Mouse (Mus musculus) macrophage (primary cell): ENCODE measurements at regions not wholly inside any gene's neighbourhood (a gene's known extent, or its start where the extent isn't known, plus 50 kb on each side); places are given as distances from the start of the nearest gene placed in this dataset.

ENCODE experiments used
- H3K27ac ChIP-seq: fragments of 350-480 bp; formaldehyde crosslinking; 2 replicates; pipeline ENCODE4 v1.9.0; 2021
- H3K36me3 ChIP-seq: fragments of 350-480 bp; formaldehyde crosslinking; 2 replicates; pipeline ENCODE4 v1.9.0; 2021; ENCODE audit errors: inconsistent target
- H3K4me3 ChIP-seq: fragments of 350-480 bp; formaldehyde crosslinking; 2 replicates; pipeline ENCODE4 v1.9.0; 2021; ENCODE audit errors: inconsistent target
- H3K79me2 ChIP-seq: fragments of 350-480 bp; formaldehyde crosslinking; 2 replicates; pipeline ENCODE4 v1.9.0; 2021; ENCODE audit errors: inconsistent target
- WGBS: methylation state at CpG from one replicate; pipeline ENCODE4 v1.1.7; 2026; ENCODE audit warnings: inconsistent platforms; ENCODE audit not compliant: missing documents; 5-methylcytosine and 5-hydroxymethylcytosine counted together

DNA sequence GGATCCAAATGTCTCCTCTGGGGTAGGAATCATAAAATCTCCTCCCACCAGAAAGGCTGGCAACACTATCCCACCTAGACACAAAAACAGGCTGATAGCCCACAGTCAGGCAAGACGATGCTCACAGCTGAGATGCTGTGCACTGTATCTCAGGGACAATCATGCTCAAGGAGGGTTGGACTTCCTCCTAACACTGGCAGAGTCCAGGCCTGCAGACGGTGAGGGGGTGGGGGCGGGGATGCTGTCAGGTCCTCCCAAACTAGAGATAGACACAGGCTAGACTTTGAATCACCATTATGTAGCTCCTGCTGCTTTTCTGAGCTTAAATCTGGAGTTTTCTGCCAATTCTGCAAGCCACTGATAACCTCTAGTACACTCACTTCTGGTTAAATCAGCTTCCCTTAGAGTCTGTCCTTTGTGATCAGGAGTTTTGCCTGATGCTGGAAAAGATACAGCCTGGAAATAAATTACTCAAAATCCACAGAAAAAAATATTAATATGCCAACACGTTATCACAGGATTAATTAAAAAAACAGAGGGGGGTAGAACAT, 445.1 kb upstream of the Smim15 start:
- Histone ChIP-seq H3K27ac (no peak overlapping the region), H3K36me3 (no peaks in the 10 kb centered on the region), H3K4me3 (no peak overlapping the region), H3K79me2 (no peaks in the 10 kb centered on the region)
- WGBS: 55% methylated on average over 4 of the region's 4 CpGs

GRCm38 (mm10) chr13:107598391-107598790, 445.9 kb upstream of the Smim15 start:
- no peak overlapping the region for H3K27ac ChIP-seq
- H3K36me3 ChIP-seq: no peaks in the 10 kb centered on the region
- no peaks in the 10 kb centered on the region for H3K79me2 ChIP-seq
- WGBS: 92% methylated on average over 1 of the region's 1 CpGs
- no peak overlapping the region for H3K4me3 ChIP-seq

GRCm38 (mm10) chr13:107597217-107597616, 447.0 kb upstream of the Smim15 start:
- no peaks in the 10 kb centered on the region for H3K79me2 ChIP-seq
- H3K4me3 ChIP-seq: no peak overlapping the region
- no peaks in the 10 kb centered on the region for H3K36me3 ChIP-seq
- 96% methylated on average over 2 of the region's 2 CpGs for WGBS
- H3K27ac ChIP-seq: no peak overlapping the region

DNA sequence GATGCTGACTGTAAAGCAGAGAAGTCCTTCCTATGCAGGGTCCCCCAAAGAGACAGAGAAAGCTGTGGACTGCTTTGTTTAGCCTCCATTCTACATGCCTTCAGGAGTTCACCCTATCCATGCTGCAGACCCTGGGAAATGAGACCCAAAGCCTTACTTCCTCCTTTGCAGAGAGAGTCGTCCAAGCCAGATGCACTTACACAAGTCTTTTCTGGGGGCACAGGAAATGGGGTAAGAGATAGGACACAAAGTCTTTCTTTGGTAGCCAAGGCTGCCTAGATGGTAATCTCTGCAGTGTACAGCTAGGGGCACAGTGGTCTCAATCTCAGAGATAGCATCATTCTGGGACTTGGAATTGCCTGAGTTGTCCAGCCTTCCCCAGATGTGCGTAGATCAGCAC, 448.1 kb upstream of the Smim15 start:
- H3K79me2 ChIP-seq: no peaks in the 10 kb centered on the region
- H3K36me3 ChIP-seq: no peaks in the 10 kb centered on the region
- WGBS: 57% methylated on average over 2 of the region's 2 CpGs

DNA sequence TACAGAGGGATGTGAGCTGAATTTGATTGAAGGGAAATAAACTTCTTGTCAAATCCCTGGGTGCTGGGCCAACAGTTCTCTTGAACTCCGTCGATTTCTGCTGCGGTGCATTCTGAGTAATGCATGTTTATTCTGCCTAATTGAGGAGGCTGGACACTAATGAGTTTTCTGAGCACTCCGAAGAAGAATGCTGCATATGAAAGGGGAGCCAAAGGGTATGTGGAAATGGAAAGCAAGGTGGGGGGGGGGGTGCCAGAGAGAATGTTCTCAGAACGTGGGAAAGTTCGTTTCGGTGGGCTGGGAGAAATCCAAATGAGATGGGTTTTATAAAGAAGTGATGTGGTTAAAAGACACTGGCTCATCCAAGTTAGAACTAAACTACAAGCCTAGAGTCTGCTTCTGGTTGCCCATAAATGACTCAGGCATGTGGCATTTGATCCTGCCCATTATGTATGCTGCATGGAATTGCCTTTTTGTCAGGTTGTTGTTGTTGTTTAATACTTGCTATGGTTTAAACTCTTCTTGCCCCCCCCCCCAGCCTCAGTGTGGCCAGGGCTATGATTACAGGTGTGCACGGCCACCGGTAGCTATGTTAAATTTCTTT, 455.7 kb upstream of the Smim15 start:
- H3K36me3 ChIP-seq: no peaks in the 10 kb centered on the region
- 88% methylated on average over 9 of the region's 9 CpGs for WGBS

More for the DNA sequence above, 448.1 kb upstream of the Smim15 start:
- Histone ChIP-seq H3K4me3 (no peak overlapping the region), H3K27ac (no peak overlapping the region)

GRCm38 (mm10) chr13:107587678-107588077, 456.6 kb upstream of the Smim15 start:
- Histone ChIP-seq H3K36me3 (no peaks in the 10 kb centered on the region), H3K4me3 (no peak overlapping the region), H3K27ac (no peak overlapping the region), H3K79me2 (no peaks in the 10 kb centered on the region)
- WGBS: 94% methylated on average over 8 of the region's 8 CpGs

More for the DNA sequence above, 455.7 kb upstream of the Smim15 start:
- Histone ChIP-seq H3K79me2 (no peaks in the 10 kb centered on the region), H3K27ac (no peak overlapping the region), H3K4me3 (no peak overlapping the region)

DNA sequence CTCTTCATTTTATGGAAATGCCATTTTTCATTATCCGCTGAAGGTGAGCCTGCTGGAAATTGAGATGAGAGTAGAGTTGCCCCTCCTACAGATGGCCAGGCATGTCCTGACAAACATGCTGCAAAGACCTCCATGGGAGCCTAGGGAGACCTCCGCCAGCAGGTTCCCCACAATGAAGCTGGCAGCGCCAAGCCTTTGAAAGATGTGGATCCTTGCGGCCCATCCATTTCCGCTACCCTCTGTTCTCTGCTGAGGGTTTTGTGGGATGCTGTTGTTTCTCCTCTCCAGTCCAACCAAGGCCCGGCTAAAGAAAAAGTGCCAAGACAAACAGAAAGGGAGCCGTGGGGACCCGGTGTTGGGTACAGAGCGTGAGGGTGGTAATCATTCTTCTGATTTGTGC, 458.3 kb upstream of the Smim15 start:
- WGBS: 95% methylated on average over 9 of the region's 9 CpGs
- no peaks in the 10 kb centered on the region for H3K79me2 ChIP-seq
- H3K27ac ChIP-seq: no peak overlapping the region
- H3K36me3 ChIP-seq: no peaks in the 10 kb centered on the region
- no peak overlapping the region for H3K4me3 ChIP-seq

GRCm38 (mm10) chr13:107585353-107585752, 458.9 kb upstream of the Smim15 start:
- H3K79me2 ChIP-seq: no peaks in the 10 kb centered on the region
- no peak overlapping the region for H3K27ac ChIP-seq
- H3K36me3 ChIP-seq: no peaks in the 10 kb centered on the region
- H3K4me3 ChIP-seq: no peak overlapping the region
- 89% methylated on average over 4 of the region's 4 CpGs for WGBS

DNA sequence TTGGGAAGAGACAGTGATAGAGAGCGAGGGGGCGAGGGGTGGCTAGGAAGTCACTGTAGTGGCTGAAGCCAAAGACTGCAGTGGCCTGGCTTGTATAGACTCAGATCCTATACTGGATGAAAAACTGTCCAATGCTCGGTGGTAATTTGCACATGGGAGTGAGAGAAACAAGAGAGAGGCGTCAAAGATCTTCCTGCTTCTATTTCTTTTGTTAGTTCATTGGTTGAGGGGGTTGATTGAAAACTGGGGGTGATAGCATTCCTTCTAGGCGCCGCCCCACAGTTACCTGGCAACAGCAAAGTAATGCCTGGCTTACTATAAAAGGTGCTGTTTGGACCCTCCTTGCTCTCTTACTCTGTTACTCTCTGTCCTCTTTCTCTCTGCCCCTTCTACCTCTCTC, 465.3 kb upstream of the Smim15 start:
- Histone ChIP-seq H3K79me2 (no peaks in the 10 kb centered on the region), H3K36me3 (no peaks in the 10 kb centered on the region), H3K27ac (no peak overlapping the region), H3K4me3 (no peak overlapping the region)
- 93% methylated on average over 6 of the region's 6 CpGs for WGBS

GRCm38 (mm10) chr13:107577809-107578208, 466.4 kb upstream of the Smim15 start:
- Histone ChIP-seq H3K27ac (no peak overlapping the region), H3K36me3 (no peaks in the 10 kb centered on the region), H3K4me3 (no peak overlapping the region), H3K79me2 (no peaks in the 10 kb centered on the region)
- 83% methylated on average over 8 of the region's 8 CpGs for WGBS

GRCm38 (mm10) chr13:107577272-107577671, 467.0 kb upstream of the Smim15 start:
- H3K79me2 ChIP-seq: no peaks in the 10 kb centered on the region
- H3K27ac ChIP-seq: no peak overlapping the region
- 82% methylated on average over 4 of the region's 4 CpGs for WGBS
- H3K4me3 ChIP-seq: no peak overlapping the region
- H3K36me3 ChIP-seq: no peaks in the 10 kb centered on the region

DNA sequence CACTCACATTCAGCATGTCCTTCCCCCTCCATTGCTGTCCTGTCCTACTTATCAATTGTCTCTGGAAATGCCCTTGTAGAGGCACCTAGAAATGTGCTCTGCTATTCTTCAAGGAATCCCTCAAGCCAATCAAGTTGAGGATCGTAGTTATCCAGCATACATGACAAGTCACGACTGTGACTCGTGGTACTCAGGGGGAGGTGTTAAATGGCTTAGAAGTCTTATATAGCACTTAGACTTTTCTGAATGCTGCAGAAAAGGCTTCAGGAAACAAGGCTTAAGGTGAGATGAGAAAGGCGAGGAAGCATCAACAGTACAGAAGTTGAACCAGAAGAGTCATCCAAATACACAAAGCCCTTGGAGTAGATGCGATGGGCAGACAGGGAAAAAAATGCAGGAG, 467.5 kb upstream of the Smim15 start:
- Histone ChIP-seq H3K4me3 (no peak overlapping the region), H3K27ac (no peak overlapping the region), H3K79me2 (no peaks in the 10 kb centered on the region), H3K36me3 (no peaks in the 10 kb centered on the region)
- 88% methylated on average over 5 of the region's 5 CpGs for WGBS

DNA sequence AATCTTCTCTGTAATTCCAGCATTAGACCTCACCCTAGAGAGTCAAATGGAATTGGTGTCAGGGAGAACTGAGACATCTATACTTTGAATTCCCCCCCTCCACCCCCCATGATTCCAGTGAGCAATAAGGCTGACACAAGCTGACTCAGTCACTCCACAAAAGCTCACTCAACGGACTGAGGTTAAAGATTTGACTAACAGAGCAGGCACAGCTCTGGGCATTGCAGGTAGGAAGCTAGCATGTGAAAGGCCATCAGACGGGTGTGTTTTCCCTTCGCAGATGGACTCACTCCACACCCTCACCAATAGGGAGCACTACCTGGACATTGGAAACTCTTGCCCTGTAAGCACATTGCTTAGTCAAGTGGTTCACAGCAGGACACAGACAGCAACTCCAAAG, 469.2 kb upstream of the Smim15 start:
- H3K36me3 ChIP-seq: no peaks in the 10 kb centered on the region
- H3K27ac ChIP-seq: no peak overlapping the region
- 90% methylated on average over 3 of the region's 3 CpGs for WGBS
- no peak overlapping the region for H3K4me3 ChIP-seq
- H3K79me2 ChIP-seq: no peaks in the 10 kb centered on the region

GRCm38 (mm10) chr13:107573499-107574355, 470.5 kb upstream of the Smim15 start:
- Histone ChIP-seq H3K36me3 (no peaks in the 10 kb centered on the region), H3K79me2 (no peaks in the 10 kb centered on the region), H3K4me3 (no peak overlapping the region), H3K27ac (no peak overlapping the region)
- 38% methylated on average over 9 of the region's 9 CpGs for WGBS

DNA sequence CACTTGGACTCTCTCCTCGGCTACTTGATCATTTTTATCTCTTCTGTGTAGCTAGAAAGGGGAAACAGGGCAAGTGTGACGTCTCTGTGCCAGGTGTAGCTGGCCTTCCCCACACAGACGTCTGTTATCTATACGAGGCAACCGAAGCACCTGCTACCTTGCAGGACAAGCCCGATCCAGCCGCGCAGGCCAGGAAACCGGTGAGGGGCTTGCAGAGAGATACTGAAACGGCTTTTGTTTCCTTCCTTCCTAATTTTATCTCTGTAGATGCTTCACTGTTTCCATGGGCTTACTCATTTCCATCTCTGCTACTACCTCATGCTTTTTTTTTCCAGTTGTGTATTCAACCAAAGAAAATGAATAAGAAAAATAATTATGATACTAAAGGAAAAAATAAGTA, 472.7 kb upstream of the Smim15 start:
- H3K4me3 ChIP-seq: no peak overlapping the region
- no peak overlapping the region for H3K27ac ChIP-seq
- no peaks in the 10 kb centered on the region for H3K79me2 ChIP-seq
- WGBS: 43% methylated on average over 10 of the region's 10 CpGs
- no peaks in the 10 kb centered on the region for H3K36me3 ChIP-seq
